Mouse (Mus musculus) midbrain, embryonic 15.5 days (tissue): ENCODE measurements around the gene Egln2. TPM values are rescaled to one million over a fixed set of nuclear protein-coding genes. Genes with fewer than 3 reads are reported as not detected.

Experiments
- ATAC-seq: fragments of 200-750 bp; cut with Nextera tagmentation; replicated peaks from 2 replicates; pipeline ENCODE4 v1.8.0; 2017; ENCODE audit warnings: moderate TSS enrichment
- H3K27ac ChIP-seq: fragments of 300-500 bp; sonication (generic); 2 replicates; pipeline ENCODE4 v1.5.1; 2015; ENCODE audit warnings: mild to moderate bottlenecking, inconsistent platforms
- H3K27me3 ChIP-seq: fragments of 300-500 bp; sonication (generic); replicated peaks from 2 replicates; pipeline ENCODE4 v1.6.1; 2015; ENCODE audit warnings: inconsistent platforms
- H3K36me3 ChIP-seq: fragments of 300-500 bp; sonication (generic); replicated peaks from 2 replicates; pipeline ENCODE4 v1.6.1; 2015; ENCODE audit warnings: inconsistent platforms
- H3K4me1 ChIP-seq: fragments of 300-500 bp; sonication (generic); 2 replicates; pipeline ENCODE4 v1.6.1; 2015; ENCODE audit warnings: inconsistent platforms
- H3K4me2 ChIP-seq: fragments of 300-500 bp; sonication (generic); 2 replicates; pipeline ENCODE4 v1.6.1; 2015; ENCODE audit warnings: inconsistent platforms, mild to moderate bottlenecking, moderate library complexity
- H3K4me3 ChIP-seq: fragments of 300-500 bp; sonication (generic); 2 replicates; pipeline ENCODE4 v1.5.1; 2015; ENCODE audit warnings: mild to moderate bottlenecking, inconsistent platforms
- H3K9ac ChIP-seq: fragments of 300-500 bp; sonication (generic); 2 replicates; pipeline ENCODE4 v1.6.1; 2015; ENCODE audit warnings: mild to moderate bottlenecking, inconsistent platforms
- H3K9me3 ChIP-seq: fragments of 300-500 bp; sonication (generic); 2 replicates; pipeline ENCODE4 v1.6.1; 2016; ENCODE audit warnings: inconsistent platforms
- WGBS: fragments of 180-500 bp; shearing (Covaris S2); methylation state at CpG from one replicate; pipeline ENCODE4 v1.1.7; 2015; ENCODE audit warnings: mixed read lengths; 5-methylcytosine and 5-hydroxymethylcytosine counted together
- microRNA counts: library from miRNA; unstranded; fragments of <30 nt; microRNA quantifications from one replicate; lab custom pipeline; 2016
- microRNA-seq: library from miRNA; unstranded; fragments of <30 nt; microRNA quantifications from one replicate; pipeline ENCODE4, GENCODE M21; 2016
- polyA plus RNA-seq: library from polyadenylated mRNA; unstranded; fragments of >200 nt; fragmentation: Nextera tagmentation; extraction: Ambion mirVana; gene quantifications from 2 replicates; pipeline ENCODE4 v1.2.1, GENCODE M21; 2015

Egln2 gene
- polyA plus RNA-seq, 1 experiment from 2014 or later = 113 TPM

- Histone ChIP-seq H3K36me3 (no peaks in the 10 kb centered on the region), H3K4me1 (no peaks in the 10 kb centered on the region), H3K9me3 (no peaks in the 10 kb centered on the region), H3K27ac (no peak overlapping the region), H3K9ac (no peak overlapping the region), H3K4me3 (no peak overlapping the region), H3K27me3 (no peaks in the 10 kb centered on the region), H3K4me2 (no peak overlapping the region)
- ATAC-seq = no peak
- 86% methylated on average over 4 of the region's 4 CpGs for WGBS
These were observed 41.6 kb downstream of the Egln2 start for GRCm38 (mm10) chr7:27124969-27125368.

DNA sequence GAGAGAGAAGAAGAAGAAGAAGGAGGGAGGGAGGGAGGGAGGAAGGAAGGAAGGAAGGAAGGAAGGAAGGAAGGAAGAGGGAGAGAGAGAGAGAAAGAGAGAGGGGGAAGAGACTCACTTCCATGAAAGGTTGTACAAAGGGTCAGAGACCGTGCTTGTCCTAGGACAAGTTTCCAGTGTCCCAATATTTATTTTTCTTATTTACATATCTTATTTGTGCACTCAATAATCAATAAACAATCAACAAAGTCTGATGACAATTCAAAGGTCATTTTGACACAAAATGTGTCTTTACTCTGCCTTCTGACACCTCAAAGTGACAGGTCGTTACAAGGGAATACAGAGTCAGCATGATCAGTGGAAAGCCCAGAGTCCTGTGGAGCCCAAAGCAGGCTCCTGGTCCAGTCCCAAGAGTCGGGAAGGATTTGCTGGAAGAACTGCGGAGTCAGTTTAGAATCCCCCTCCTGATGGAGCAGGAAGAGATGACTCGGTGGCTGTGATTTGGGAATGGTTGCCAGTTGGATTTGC lies 42.2 kb downstream of the Egln2 start:
- Histone ChIP-seq H3K4me1 (no peaks in the 10 kb centered on the region), H3K27me3 (no peaks in the 10 kb centered on the region), H3K9me3 (no peaks in the 10 kb centered on the region), H3K4me2 (no peak overlapping the region), H3K27ac (no peak overlapping the region), H3K9ac (no peak overlapping the region), H3K36me3 (no peaks in the 10 kb centered on the region), H3K4me3 (no peak overlapping the region)
- no peak for ATAC-seq
- 78% methylated on average over 5 of the region's 5 CpGs for WGBS

GRCm38 (mm10) chr7:27119676-27120075 lies 46.9 kb downstream of the Egln2 start, which contains the start of gene Cyp2f2:
Gene Cyp2f2 (plus strand): TSS chr7:27119909.
- no peaks in the 10 kb centered on the region for H3K4me1 ChIP-seq
- no peak within 1 kb of the TSS for H3K4me2 ChIP-seq
- ATAC-seq = no peak
- no peak within 1 kb of the TSS for H3K4me3 ChIP-seq
- H3K9me3 ChIP-seq = no peaks in the 10 kb centered on the region
- H3K9ac ChIP-seq = no peak within 1 kb of the TSS
- H3K36me3 ChIP-seq = no peaks in the 10 kb centered on the region
- no peaks in the 10 kb centered on the region for H3K27me3 ChIP-seq
- no peak within 1 kb of the TSS for H3K27ac ChIP-seq

- H3K4me3 ChIP-seq = no peak overlapping the region
- no peaks in the 10 kb centered on the region for H3K9me3 ChIP-seq
- H3K4me1 ChIP-seq = no peaks in the 10 kb centered on the region
- H3K9ac ChIP-seq = no peak overlapping the region
- H3K4me2 ChIP-seq = no peak overlapping the region
- H3K27ac ChIP-seq = no peak overlapping the region
- 66% methylated on average over 4 of the region's 4 CpGs for WGBS
- no peak for ATAC-seq
- H3K27me3 ChIP-seq = no peaks in the 10 kb centered on the region
- no peaks in the 10 kb centered on the region for H3K36me3 ChIP-seq
These were observed 48.5 kb downstream of the Egln2 start for GRCm38 (mm10) chr7:27118033-27118511.

DNA sequence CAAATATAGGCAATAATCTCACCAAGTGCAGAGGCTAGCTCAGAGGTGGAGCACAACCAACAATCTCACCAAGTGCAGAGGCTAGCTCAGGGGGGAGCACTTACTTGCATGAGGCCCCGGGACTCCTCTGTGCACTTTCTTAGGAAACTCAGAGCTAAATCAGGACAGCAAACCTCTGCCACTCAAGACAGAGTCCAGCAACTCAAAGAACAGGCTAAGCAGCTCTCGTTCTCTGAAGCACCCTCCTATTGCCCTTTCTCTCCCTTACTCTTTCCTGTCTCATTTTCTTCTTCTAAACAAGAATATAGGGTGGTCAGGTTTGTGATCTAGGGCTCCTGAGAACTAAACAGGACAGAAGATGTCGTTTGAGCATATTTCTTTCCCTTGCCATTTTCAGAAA lies 54.6 kb downstream of the Egln2 start:
- Histone ChIP-seq H3K9ac (no peak overlapping the region), H3K9me3 (0 out of 2 replicates have a peak, but pooled peaks cover 4% of the 10 kb centered on the region), H3K4me1 (no peaks in the 10 kb centered on the region), H3K27me3 (no peaks in the 10 kb centered on the region), H3K4me3 (no peak overlapping the region), H3K36me3 (no peaks in the 10 kb centered on the region), H3K4me2 (no peak overlapping the region), H3K27ac (no peak overlapping the region)
- ATAC-seq = no peak
- WGBS = 72% methylated on average over 3 of the region's 3 CpGs

DNA sequence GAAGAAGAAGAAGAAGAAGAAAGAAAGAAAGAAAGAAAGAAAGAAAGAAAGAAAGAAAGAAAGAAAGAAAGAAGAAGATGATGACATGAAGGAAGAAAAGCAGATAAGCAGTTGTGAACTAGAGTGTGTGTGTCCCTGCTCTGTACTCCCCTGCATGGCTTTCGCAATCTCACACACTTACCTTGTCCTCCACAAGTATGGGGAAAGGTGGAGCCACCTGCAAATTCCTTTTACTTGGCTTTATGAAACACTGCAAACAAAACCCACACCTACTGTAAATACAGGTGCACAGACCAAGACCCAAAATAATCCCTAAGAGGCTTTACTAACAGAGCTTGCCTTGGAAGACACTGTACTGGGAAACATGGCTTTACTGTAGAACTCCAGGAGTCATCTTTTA lies 55.6 kb downstream of the Egln2 start:
- no peak for ATAC-seq
- no peak overlapping the region for H3K4me3 ChIP-seq
- H3K4me2 ChIP-seq = no peak overlapping the region
- H3K36me3 ChIP-seq = no peaks in the 10 kb centered on the region
- no peak overlapping the region for H3K27ac ChIP-seq
- 83% methylated on average over 1 of the region's 1 CpGs for WGBS
- H3K9ac ChIP-seq = no peak overlapping the region
- H3K27me3 ChIP-seq = no peaks in the 10 kb centered on the region
- H3K9me3 ChIP-seq = 0 out of 2 replicates have a peak, but pooled peaks cover 4% of the 10 kb centered on the region
- no peaks in the 10 kb centered on the region for H3K4me1 ChIP-seq

- H3K4me2 ChIP-seq = no peak overlapping the region
- H3K9me3 ChIP-seq = 0 out of 2 replicates have a peak, but pooled peaks cover 4% of the 10 kb centered on the region
- no peaks in the 10 kb centered on the region for H3K36me3 ChIP-seq
- H3K4me3 ChIP-seq = no peak overlapping the region
- ATAC-seq = no peak
- H3K27ac ChIP-seq = no peak overlapping the region
- H3K9ac ChIP-seq = no peak overlapping the region
- H3K4me1 ChIP-seq = no peaks in the 10 kb centered on the region
- H3K27me3 ChIP-seq = no peaks in the 10 kb centered on the region
These were observed 56.3 kb downstream of the Egln2 start for GRCm38 (mm10) chr7:27110327-27110726.

MicroRNAs within 50 kb of the gene (microRNA counts, 519-probe panel; counts per million panel counts)
- microRNA mmu-miR-1191 (lab: Ali Mortazavi, UCI) = not detected

Small RNA genes within 50 kb of the gene (microRNA-seq; reads per million reads assigned to microRNA genes)
- gene Mir1191 (3.3 reads per million, percentile 16 among the genes with 10 or more reads in this experiment), gene Mir3101 (2.2 reads per million, percentile 7 among the genes with 10 or more reads in this experiment)

Other genes starting within 250 kb of the Egln2 start
- gene Cyp2a22, start 227.4 kb downstream of the Egln2 start, polyA plus RNA-seq = not detected in 2 replicates
- gene Cyp2a12, start 137.7 kb downstream of the Egln2 start, polyA plus RNA-seq = not detected in 2 replicates
- gene Cyp2f2, start 46.9 kb downstream of the Egln2 start, polyA plus RNA-seq = 0.09 and 0.15 TPM in 2 replicates
- gene Cyp2t4, start 13.1 kb downstream of the Egln2 start, polyA plus RNA-seq = 0.11 TPM in 1 of 2 replicates, not detected in the other
- gene Rab4b, start 12.1 kb upstream of the Egln2 start, polyA plus RNA-seq = 101 and 107 TPM in 2 replicates
- 0.40 and 0.62 TPM in 2 replicates for gene Gm21983, start 14.3 kb upstream of the Egln2 start, polyA plus RNA-seq
- 14.0 and 16.2 TPM in 2 replicates for gene Mia, start 14.4 kb upstream of the Egln2 start, polyA plus RNA-seq
- gene BC024978, start 29.0 kb upstream of the Egln2 start, polyA plus RNA-seq = 3.7 and 3.9 TPM in 2 replicates
- gene Snrpa, start 29.5 kb upstream of the Egln2 start, polyA plus RNA-seq = 204 and 215 TPM in 2 replicates
- 8.5 and 8.7 TPM in 2 replicates for gene Itpkc, start 61.9 kb upstream of the Egln2 start, polyA plus RNA-seq
- gene Coq8b, start 66.2 kb upstream of the Egln2 start, polyA plus RNA-seq = 26.9 and 27.9 TPM in 2 replicates
- 58.7 and 66.3 TPM in 2 replicates for gene Numbl, start 91.6 kb upstream of the Egln2 start, polyA plus RNA-seq
- 13.4 and 15.7 TPM in 2 replicates for gene Ltbp4, start 170.9 kb upstream of the Egln2 start, polyA plus RNA-seq
- gene Shkbp1, start 189.2 kb upstream of the Egln2 start, polyA plus RNA-seq = 63.9 and 64.7 TPM in 2 replicates
- not detected in 2 replicates for gene Gm20479, start 190.6 kb upstream of the Egln2 start, polyA plus RNA-seq